In the genomic region with DNA sequence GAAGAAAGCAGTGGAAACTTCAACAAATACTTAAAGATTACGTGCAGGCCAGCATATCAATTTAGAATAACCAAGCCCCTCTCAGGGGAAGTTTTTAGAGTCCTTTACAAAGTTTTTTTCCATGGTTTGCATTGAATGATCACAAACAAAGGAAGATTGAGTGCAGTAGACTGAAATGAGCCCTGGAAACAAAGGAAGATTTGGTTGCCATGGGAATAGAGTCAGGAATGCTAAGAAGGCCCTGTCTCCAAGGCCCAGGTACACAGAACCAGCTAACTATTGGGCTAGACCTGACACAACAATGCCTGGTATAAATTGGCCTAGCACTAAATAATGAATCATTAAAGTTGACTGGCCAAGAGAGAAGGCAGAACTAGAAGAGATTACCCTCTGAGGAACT, we compare ENCODE assay signal across 19 mouse cellular contexts. TPM values are rescaled to one million over a fixed set of nuclear protein-coding genes. Genes with fewer than 3 reads are reported as not detected.
DNase-seq lines count a peak whose midpoint lies in the region; ATAC-seq lines count a peak whose summit lies in the region.
"Had no signal": no experiment of that assay in that cellular context is flagged by ENCODE, and none has a peak within 500 bp of the region (broad histone marks: within the 10 kb centered on the region; RNA-seq: fewer than 3 reads in every experiment).

No protein-coding gene starts in this region.

- H3K27me3 ChIP-seq in embryonic facial prominence, embryonic 11.5 days (ENCODE audit: control insufficient read depth, insufficient read depth, low read length) = no peaks in the 10 kb centered on the region
- no peaks in the 10 kb centered on the region for H3K27me3 ChIP-seq in embryonic facial prominence, embryonic 10.5 days (replicated peaks; ENCODE audit: low read depth, poor library complexity, severe bottlenecking)
- H3K27me3 ChIP-seq in midbrain, embryonic 11.5 days (ENCODE audit: control insufficient read depth, insufficient read depth, low read length) = no peaks in the 10 kb centered on the region
- H3K27me3 ChIP-seq in midbrain, embryonic 15.5 days (replicated peaks) = no peaks in the 10 kb centered on the region
- no peaks in the 10 kb centered on the region for H3K27me3 ChIP-seq in embryonic facial prominence, embryonic 14.5 days (replicated peaks; ENCODE audit: control insufficient read depth, insufficient read depth, low read length)
- H3K27me3 ChIP-seq: lung, embryonic 15.5 days; neural tube, embryonic 13.5 days had no signal

- H3K36me3 ChIP-seq in embryonic facial prominence, embryonic 11.5 days (replicated peaks; ENCODE audit: control insufficient read depth, insufficient read depth, low read depth, low read length) = no peaks in the 10 kb centered on the region
- no peaks in the 10 kb centered on the region for H3K36me3 ChIP-seq in embryonic facial prominence, embryonic 10.5 days (replicated peaks)
- H3K36me3 ChIP-seq in midbrain, embryonic 11.5 days (ENCODE audit: control insufficient read depth, insufficient read depth, low read length) = no peaks in the 10 kb centered on the region
- H3K36me3 ChIP-seq in midbrain, embryonic 15.5 days (replicated peaks) = no peaks in the 10 kb centered on the region
- no peaks in the 10 kb centered on the region for H3K36me3 ChIP-seq in embryonic facial prominence, embryonic 14.5 days (ENCODE audit: control insufficient read depth, insufficient read depth, low read length)
- H3K36me3 ChIP-seq: lung, embryonic 15.5 days; neural tube, embryonic 13.5 days had no signal

- H3K4me3 ChIP-seq in embryonic facial prominence, embryonic 11.5 days (ENCODE audit: low read depth, low read length) = no peak overlapping the region
- no peak overlapping the region for H3K4me3 ChIP-seq in embryonic facial prominence, embryonic 10.5 days
- no peak overlapping the region for H3K4me3 ChIP-seq in midbrain, embryonic 11.5 days (ENCODE audit: low read depth, low read length)
- no peak overlapping the region for H3K4me3 ChIP-seq in midbrain, embryonic 15.5 days
- no peak overlapping the region for H3K4me3 ChIP-seq in embryonic facial prominence, embryonic 14.5 days (ENCODE audit: low read depth, low read length)
- H3K4me3 ChIP-seq: lung, embryonic 15.5 days; neural tube, embryonic 13.5 days had no signal

- peak; percentile 26 for DNase-seq in embryonic facial prominence, embryonic 11.5 days (ENCODE audit: low spot score)
- DNase-seq in embryonic facial prominence, embryonic 10.5 days (ENCODE audit: low spot score) = no peak
- peak; percentile 95 for DNase-seq in midbrain, embryonic 11.5 days (ENCODE audit: low spot score, missing footprints)
- peak; percentile 67 for DNase-seq in R1 (ENCODE audit: low read depth, low spot score)
- DNase-seq in embryonic facial prominence, embryonic 14.5 days (ENCODE audit: low spot score) = peak; percentile 35
- DNase-seq in right cerebral cortex, postnatal 10 days (ENCODE audit: low spot score in 2 of 2) = no peak
- no peak for DNase-seq in kidney, postnatal 10 days
- DNase-seq: adrenal gland, postnatal 36 days; cerebellum, adult 2 months; heart, postnatal 10 days; kidney, adult 11 months; lung, postnatal 4 days had no signal

- no peaks in the 10 kb centered on the region for H3K9me3 ChIP-seq in embryonic facial prominence, embryonic 11.5 days (replicated peaks; ENCODE audit: control insufficient read depth, low read length)
- no peaks in the 10 kb centered on the region for H3K9me3 ChIP-seq in embryonic facial prominence, embryonic 10.5 days
- no peaks in the 10 kb centered on the region for H3K9me3 ChIP-seq in midbrain, embryonic 11.5 days (ENCODE audit: control insufficient read depth, low read length)
- H3K9me3 ChIP-seq in midbrain, embryonic 15.5 days = no peaks in the 10 kb centered on the region
- no peaks in the 10 kb centered on the region for H3K9me3 ChIP-seq in embryonic facial prominence, embryonic 14.5 days (ENCODE audit: control insufficient read depth, low read length)
- H3K9me3 ChIP-seq: lung, embryonic 15.5 days; neural tube, embryonic 13.5 days had no signal

- no peak; the same call in 1 of the 2 replicates for ATAC-seq in embryonic facial prominence, embryonic 11.5 days (replicated peaks; ENCODE audit: insufficient number of reproducible peaks, low FRiP score, low TSS enrichment, low read depth)
- ATAC-seq in midbrain, embryonic 11.5 days (ENCODE audit: low FRiP score) = peak; percentile 89
- ATAC-seq in midbrain, embryonic 15.5 days (replicated peaks) = no peak
- 0 out of 2 replicates have a peak, but pooled peaks have one; percentile 55 for ATAC-seq in embryonic facial prominence, embryonic 14.5 days (ENCODE audit: low read depth)

- 59% methylated on average over 1 of the region's 1 CpGs for WGBS in embryonic facial prominence, embryonic 11.5 days
- WGBS in embryonic facial prominence, embryonic 10.5 days = 66% methylated on average over 1 of the region's 1 CpGs
- 17% methylated on average over 1 of the region's 1 CpGs for WGBS in midbrain, embryonic 11.5 days
- WGBS in midbrain, embryonic 15.5 days = 16% methylated on average over 1 of the region's 1 CpGs
- 81% methylated on average over 1 of the region's 1 CpGs for WGBS in embryonic facial prominence, embryonic 14.5 days

- no peak overlapping the region for H3K9ac ChIP-seq in embryonic facial prominence, embryonic 11.5 days (replicated peaks; ENCODE audit: low read length)
- H3K9ac ChIP-seq in midbrain, embryonic 11.5 days (ENCODE audit: low read length) = no peak overlapping the region
- no peak overlapping the region for H3K9ac ChIP-seq in midbrain, embryonic 15.5 days
- no peak overlapping the region for H3K9ac ChIP-seq in embryonic facial prominence, embryonic 14.5 days (ENCODE audit: low read depth, low read length)
- H3K9ac ChIP-seq: hindbrain, embryonic 14.5 days; liver, embryonic 14.5 days; lung, embryonic 15.5 days; neural tube, embryonic 13.5 days had no signal

- no peak overlapping the region for H3K27ac ChIP-seq in embryonic facial prominence, embryonic 11.5 days (replicated peaks; ENCODE audit: low read depth, low read length)
- no peak overlapping the region for H3K27ac ChIP-seq in embryonic facial prominence, embryonic 10.5 days (replicated peaks)
- H3K27ac ChIP-seq in midbrain, embryonic 11.5 days (ENCODE audit: low read depth, low read length) = 0 out of 2 replicates have a peak overlapping the region, but pooled peaks have one; percentile 1
- H3K27ac ChIP-seq in midbrain, embryonic 15.5 days = no peak overlapping the region
- H3K27ac ChIP-seq in embryonic facial prominence, embryonic 14.5 days (replicated peaks; ENCODE audit: low read depth, low read length) = no peak overlapping the region
- H3K27ac ChIP-seq: hindbrain, embryonic 14.5 days; kidney, postnatal 0 days; liver, embryonic 14.5 days; lung, embryonic 15.5 days; neural tube, embryonic 13.5 days had no signal

- H3K4me1 ChIP-seq in embryonic facial prominence, embryonic 11.5 days (ENCODE audit: control insufficient read depth, insufficient read depth, low read length) = no peaks in the 10 kb centered on the region
- H3K4me1 ChIP-seq in embryonic facial prominence, embryonic 10.5 days = peaks cover 14% of the 10 kb centered on the region
- peaks cover 6% of the 10 kb centered on the region; the same call in 1 of the 2 replicates for H3K4me1 ChIP-seq in midbrain, embryonic 11.5 days (ENCODE audit: control insufficient read depth, insufficient read depth, low read length)
- no peaks in the 10 kb centered on the region for H3K4me1 ChIP-seq in midbrain, embryonic 15.5 days
- H3K4me1 ChIP-seq in embryonic facial prominence, embryonic 14.5 days (ENCODE audit: control insufficient read depth, insufficient read depth, low read length) = no peaks in the 10 kb centered on the region
- H3K4me1 ChIP-seq: lung, embryonic 15.5 days; neural tube, embryonic 13.5 days had no signal

- no peak overlapping the region for H3K4me2 ChIP-seq in embryonic facial prominence, embryonic 11.5 days (ENCODE audit: low read depth, low read length)
- no peak overlapping the region for H3K4me2 ChIP-seq in midbrain, embryonic 11.5 days
- H3K4me2 ChIP-seq in midbrain, embryonic 15.5 days = no peak overlapping the region
- H3K4me2 ChIP-seq in embryonic facial prominence, embryonic 14.5 days (ENCODE audit: low read depth, low read length) = no peak overlapping the region
- H3K4me2 ChIP-seq: heart, embryonic 11.5 days; hindbrain, embryonic 14.5 days; lung, embryonic 15.5 days; neural tube, embryonic 13.5 days had no signal

RNA-seq across cellular contexts. Expression of a gene that starts 49.9 kb away (rescaled TPM):
- polyA plus RNA-seq in embryonic facial prominence, embryonic 11.5 days (2014; fragmentation: Nextera tagmentation; extraction: Ambion mirVana) = 40.9 and 44.0 TPM in 2 replicates
- 37.0 and 42.8 TPM in 2 replicates for polyA plus RNA-seq in embryonic facial prominence, embryonic 10.5 days (2016; fragmentation: Nextera tagmentation; extraction: Ambion mirVana)
- polyA plus RNA-seq in midbrain, embryonic 11.5 days (2014; fragmentation: Nextera tagmentation; extraction: Ambion mirVana) = 51.3 and 59.0 TPM in 2 replicates
- 29.1 and 31.1 TPM in 2 replicates for polyA plus RNA-seq in midbrain, embryonic 15.5 days (2015; fragmentation: Nextera tagmentation; extraction: Ambion mirVana)
- 45.5 and 46.9 TPM in 2 replicates for polyA plus RNA-seq in embryonic facial prominence, embryonic 14.5 days (2014; fragmentation: Nextera tagmentation; extraction: Ambion mirVana)

Comparison
In these comparisons a context has a peak if more than half of its experiments do, and no peak if none do; other contexts are left out.
1. ATAC-seq: peak in midbrain, embryonic 11.5 days (single experiment) and embryonic facial prominence, embryonic 14.5 days (single experiment); none in embryonic facial prominence, embryonic 11.5 days (single experiment) and midbrain, embryonic 15.5 days (single experiment).
2. DNase-seq: peak in embryonic facial prominence, embryonic 11.5 days (single experiment), midbrain, embryonic 11.5 days (single experiment), R1 (single experiment) and embryonic facial prominence, embryonic 14.5 days (single experiment); none in embryonic facial prominence, embryonic 10.5 days (single experiment), right cerebral cortex, postnatal 10 days (0 of 2) and kidney, postnatal 10 days (single experiment).